Mouse (Mus musculus) left cerebral cortex, adult 8-10 months (tissue): ENCODE measurements at regions not wholly inside any gene's neighbourhood (a gene's known extent, or its start where the extent isn't known, plus 50 kb on each side); places are given as distances from the start of the nearest gene placed in this dataset.

ENCODE experiments used
- DNase-seq, 2 experiments: peaks; one replicate each; pipeline ENCODE4 v3.0.0; 2022; ENCODE audit warnings: low spot score in 2 of 2

GRCm38 (mm10) chr4:55134339-55134738 is 189.5 kb downstream of the Zfp462 start:
- DNase-seq: no peak

- no peak for DNase-seq
Measured at GRCm38 (mm10) chr4:55134791-55135190, 189.9 kb downstream of the Zfp462 start.

GRCm38 (mm10) chr4:55136283-55136682 is 191.4 kb downstream of the Zfp462 start:
- DNase-seq: no peak

- DNase-seq: no peak
Measured at GRCm38 (mm10) chr4:55137781-55138394, 193.0 kb downstream of the Zfp462 start.

GRCm38 (mm10) chr4:55141317-55141716 is 196.5 kb downstream of the Zfp462 start:
- no peak for DNase-seq

GRCm38 (mm10) chr4:55141923-55142732 is 197.3 kb downstream of the Zfp462 start:
- no peak for DNase-seq

GRCm38 (mm10) chr4:55143400-55143799 is 198.6 kb downstream of the Zfp462 start:
- DNase-seq: no peak

GRCm38 (mm10) chr4:55144995-55145394 is 200.1 kb downstream of the Zfp462 start:
- DNase-seq: no peak

- DNase-seq: no peak
Measured at GRCm38 (mm10) chr4:55145968-55146367, 201.1 kb downstream of the Zfp462 start.

- no peak for DNase-seq
Measured at GRCm38 (mm10) chr4:55148380-55148779, 201.5 kb upstream of the Rad23b start.

- no peak for DNase-seq
Measured at GRCm38 (mm10) chr4:55154556-55154955, 195.3 kb upstream of the Rad23b start.

- DNase-seq: no peak
Measured at GRCm38 (mm10) chr4:55158166-55158739, 191.6 kb upstream of the Rad23b start.

GRCm38 (mm10) chr4:55166266-55166665 is 183.6 kb upstream of the Rad23b start:
- no peak for DNase-seq

GRCm38 (mm10) chr4:55169063-55169462 is 180.8 kb upstream of the Rad23b start:
- no peak for DNase-seq

GRCm38 (mm10) chr4:55172334-55172891 is 177.4 kb upstream of the Rad23b start:
- DNase-seq: no peak

GRCm38 (mm10) chr4:55176026-55176425 is 173.8 kb upstream of the Rad23b start:
- DNase-seq: no peak

GRCm38 (mm10) chr4:55179456-55179855 is 170.4 kb upstream of the Rad23b start:
- DNase-seq: no peak

GRCm38 (mm10) chr4:55183519-55183918 is 166.3 kb upstream of the Rad23b start:
- no peak for DNase-seq

GRCm38 (mm10) chr4:55188716-55189115 is 161.1 kb upstream of the Rad23b start:
- no peak for DNase-seq

- peak in 1 of 2 experiments; percentile 13 for DNase-seq
Measured at GRCm38 (mm10) chr4:55190586-55190985, 159.3 kb upstream of the Rad23b start.

- no peak for DNase-seq
Measured at GRCm38 (mm10) chr4:55194061-55194460, 155.8 kb upstream of the Rad23b start.

GRCm38 (mm10) chr4:55194552-55194951 is 155.3 kb upstream of the Rad23b start:
- DNase-seq: no peak
